Mouse (Mus musculus) mouse trophoblast stem cell (cell line): ENCODE results near the gene ccdc198.

Experiments
- in situ Hi-C, 2 experiments: fragments of 300-500 bp; cut with MseI, MboI; formaldehyde crosslinking; loops; 2 replicates in 1 of 2; 3 replicates in 1 of 2; pipeline ENCODE4 v1.15.1; 2025

The ccdc198 gene

GRCm38 (mm10) chr14:49201073-49201778 is 44.0 kb downstream of the ccdc198 start:
- in situ Hi-C loops: no loop called here

DNA sequence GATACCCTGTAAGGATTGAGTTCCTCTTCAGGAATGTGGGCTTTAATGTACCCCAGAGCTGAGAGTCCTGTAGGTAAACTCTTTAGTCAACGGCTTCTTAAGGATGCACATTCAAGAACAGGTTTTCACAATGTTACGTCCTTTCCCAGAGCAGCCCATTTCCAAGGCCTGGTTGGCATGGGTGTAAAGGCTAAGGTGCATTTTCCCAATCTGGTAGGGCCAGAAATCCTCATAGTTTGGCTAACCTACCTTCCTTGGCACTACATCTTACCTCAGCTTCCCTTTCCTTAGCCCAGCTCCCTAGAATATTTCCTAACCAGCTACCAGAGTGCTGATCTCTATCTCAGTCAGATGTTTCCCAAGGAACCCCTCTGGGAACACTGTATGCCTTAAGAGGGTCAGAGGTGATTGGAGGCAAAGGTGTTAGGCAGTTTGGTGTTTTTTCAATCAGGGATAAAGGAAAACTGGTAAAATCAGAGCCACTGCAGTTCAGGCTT is 48.2 kb downstream of the ccdc198 start:
- in situ Hi-C loops: no loop called here

GRCm38 (mm10) chr14:49186270-49186669 is 59.0 kb downstream of the ccdc198 start:
- in situ Hi-C loops: no loop called here

GRCm38 (mm10) chr14:49179736-49180135 is 65.5 kb downstream of the ccdc198 start:
- in situ Hi-C loops: no loop called here

DNA sequence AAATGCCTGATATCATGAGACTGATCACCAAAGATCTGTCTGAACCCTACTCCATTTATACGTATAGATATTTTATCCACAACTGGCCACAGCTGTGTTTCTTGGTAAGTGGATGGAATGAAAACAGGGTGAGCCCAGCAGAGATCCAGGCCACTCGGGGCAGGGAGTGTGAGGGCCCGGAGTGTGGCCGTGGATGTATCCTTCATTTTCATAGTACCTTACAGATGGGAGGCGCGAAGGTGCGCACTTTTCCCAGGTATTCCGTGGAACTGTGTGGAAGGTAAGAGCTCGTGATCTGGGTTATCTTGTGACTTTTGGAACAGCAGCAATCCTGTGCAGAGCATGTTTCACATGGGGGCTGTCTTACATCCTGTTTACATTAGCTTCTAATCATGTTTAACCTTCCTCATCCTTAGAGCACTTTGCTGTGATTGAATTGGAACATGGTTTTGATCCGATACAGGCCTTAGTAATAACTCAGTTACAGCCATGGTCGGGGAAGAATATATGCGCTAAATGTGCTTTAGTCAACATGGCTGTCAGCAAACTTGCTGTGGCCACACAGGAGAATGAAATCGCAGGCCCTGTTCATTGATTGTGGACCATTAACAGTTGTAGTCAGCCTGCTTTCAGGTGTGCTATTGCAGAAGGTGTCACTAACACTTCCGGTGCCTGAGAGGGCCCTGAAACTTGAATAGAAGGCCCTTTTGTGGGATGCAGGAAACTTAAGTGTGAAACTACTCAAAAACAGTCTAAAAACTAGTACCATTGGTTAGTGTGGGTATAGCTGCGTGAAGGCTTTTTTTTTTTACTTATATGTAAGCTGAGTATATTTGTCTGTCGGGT is 71.8 kb downstream of the ccdc198 start:
- in situ Hi-C loops: no loop called here

- in situ Hi-C loops: no loop called here
Measured at GRCm38 (mm10) chr14:49172582-49172988, 72.7 kb downstream of the ccdc198 start.

DNA sequence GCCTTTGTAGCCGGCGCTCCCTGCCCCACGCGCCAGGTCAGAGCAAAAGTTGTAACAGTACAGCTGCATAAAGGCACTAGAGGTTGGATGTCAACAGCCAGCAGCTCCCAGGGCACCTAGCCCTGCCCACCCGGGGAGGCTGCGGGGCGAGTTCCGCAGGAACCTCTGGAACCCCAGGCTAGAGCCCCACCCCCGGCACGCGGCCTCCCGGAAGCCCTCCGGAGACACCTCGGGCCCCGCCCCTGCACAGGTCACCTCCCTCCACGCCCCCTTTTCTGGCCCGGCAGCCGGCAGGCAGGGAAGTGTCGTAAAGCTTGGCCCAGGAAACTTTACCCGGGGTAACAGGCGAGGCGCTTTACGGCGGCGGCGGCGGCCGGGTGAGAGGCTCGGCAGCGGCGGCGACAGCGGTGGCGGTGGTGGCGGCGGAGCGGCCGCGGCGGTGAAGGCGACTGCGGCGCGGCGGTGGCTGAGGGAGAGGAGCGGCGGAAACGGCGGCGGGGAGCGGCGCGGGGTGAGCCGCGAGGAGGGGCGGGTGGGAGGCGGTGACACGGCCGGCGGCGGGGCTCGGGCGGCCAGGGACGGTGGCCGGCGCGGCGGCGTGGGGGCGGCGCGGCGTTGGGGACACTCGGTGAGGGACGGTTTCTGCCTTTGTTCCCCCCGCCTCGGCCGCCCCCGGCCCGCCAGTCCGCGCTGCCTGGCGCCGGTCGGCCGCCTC is 73.2 kb downstream of the ccdc198 start, which contains the start of gene Naa30:
Gene Naa30, plus strand, starts transcription at position 360 of the 715 bp plus-strand sequence.
- in situ Hi-C loops: no loop called here

DNA sequence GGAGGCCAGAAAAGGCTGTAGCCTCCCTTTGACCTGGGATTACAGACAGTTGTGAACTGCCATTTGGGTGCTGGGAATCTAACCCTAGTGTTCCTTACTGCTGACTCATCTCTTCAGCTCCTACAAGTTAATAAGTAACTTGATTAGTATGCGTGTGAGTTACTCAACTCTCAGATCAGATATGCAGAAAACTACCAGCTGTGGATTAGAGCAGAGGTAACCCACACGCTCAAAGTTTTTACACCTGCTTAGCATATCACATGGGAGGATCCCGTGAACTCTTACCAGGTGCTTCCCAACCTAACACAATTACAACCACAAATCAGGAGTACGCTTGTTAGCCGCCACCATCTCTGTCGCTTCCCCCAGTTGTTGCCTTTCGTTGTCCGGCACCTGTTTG is 74.0 kb downstream of the ccdc198 start:
- in situ Hi-C loops: no loop called here
